Mouse (Mus musculus) cerebellum, adult 9-10 months (tissue): Measurements from ENCODE around the gene Dusp1.
A peak's percentile ranks its signal among the peaks of the same experiment; 100 is the strongest.

ENCODE experiments used
- DNase-seq: peaks from one replicate; pipeline ENCODE4 v3.0.0; 2022

The Dusp1 gene

DNA sequence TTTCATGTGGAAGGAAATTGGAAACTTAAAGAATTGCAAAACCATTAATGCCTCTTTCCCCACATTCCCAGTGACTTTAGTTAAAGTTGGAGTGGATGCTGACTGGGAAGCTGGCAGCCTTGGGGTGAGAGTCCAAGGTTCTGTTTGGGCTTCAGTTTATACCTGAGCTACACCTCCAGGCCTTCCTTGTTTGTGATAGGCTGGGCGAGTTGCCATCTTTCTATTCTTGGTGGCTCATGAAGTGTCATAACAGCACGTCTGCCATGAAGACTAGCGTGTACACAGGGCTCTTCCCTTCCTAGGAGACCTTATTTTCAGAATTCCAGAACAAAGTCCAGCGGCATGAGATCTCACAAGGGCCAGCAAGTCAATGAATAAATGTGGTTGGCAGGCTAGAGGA, 39.2 kb downstream of the Dusp1 start:
- DNase-seq: no peak

DNA sequence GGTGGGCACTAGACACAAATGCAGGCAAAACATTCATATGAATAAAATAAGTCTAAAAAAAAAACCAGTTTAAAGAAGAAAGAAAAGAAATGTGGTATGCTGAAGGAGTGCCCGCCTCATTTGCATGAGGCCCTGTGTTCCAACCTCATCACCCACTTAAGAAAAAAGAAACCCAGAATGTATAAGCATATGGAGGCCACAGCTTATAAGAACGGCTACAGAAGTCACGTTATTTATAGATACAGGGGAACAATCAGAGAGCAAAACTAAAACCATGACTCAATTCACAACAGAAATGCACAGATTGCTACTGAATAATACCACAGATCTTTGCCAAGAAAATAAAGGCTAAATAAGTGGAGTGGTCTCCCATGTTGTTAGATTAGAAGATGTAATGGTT, 43.6 kb downstream of the Dusp1 start:
- DNase-seq: no peak

DNA sequence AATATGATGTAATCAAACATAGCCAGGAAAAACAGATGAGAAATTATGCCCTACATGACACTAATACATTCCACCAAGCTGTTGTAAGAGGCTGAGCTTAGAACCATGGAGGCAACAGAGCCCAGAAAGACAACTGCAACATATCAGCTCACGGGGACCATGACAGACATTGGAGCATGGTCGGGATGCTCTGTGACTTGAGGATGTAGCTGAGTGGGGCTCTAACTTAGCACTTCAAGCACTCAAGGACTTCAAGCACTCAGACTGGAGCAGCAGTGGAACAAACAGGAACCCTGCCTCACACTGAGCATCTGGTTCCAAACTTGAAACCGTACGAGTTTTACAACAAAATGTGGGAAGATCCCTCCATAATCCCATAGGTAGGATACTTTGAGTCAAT, 46.3 kb downstream of the Dusp1 start:
- no peak for DNase-seq

DNA sequence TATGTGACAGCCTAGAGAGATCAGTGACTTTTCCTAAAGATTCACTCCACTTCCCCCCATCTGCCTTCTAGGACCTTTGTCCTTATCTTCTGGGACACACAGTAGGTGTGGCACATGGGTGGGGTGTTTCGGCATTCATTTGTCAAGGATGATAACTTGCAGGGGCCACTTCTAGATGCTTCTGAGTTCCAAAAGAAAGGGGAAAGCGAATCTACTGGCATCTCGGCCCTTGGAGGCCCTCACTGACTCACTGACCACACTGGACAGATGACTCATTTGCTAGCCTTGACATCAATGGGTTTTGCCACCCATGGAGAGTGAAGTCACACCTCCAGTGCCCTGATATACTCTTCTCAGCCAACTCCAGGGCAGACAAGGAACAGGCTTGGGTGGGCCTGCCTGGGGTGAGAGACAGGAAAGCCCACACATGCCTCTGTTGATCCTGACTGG, 47.3 kb downstream of the Dusp1 start:
- DNase-seq: no peak

DNA sequence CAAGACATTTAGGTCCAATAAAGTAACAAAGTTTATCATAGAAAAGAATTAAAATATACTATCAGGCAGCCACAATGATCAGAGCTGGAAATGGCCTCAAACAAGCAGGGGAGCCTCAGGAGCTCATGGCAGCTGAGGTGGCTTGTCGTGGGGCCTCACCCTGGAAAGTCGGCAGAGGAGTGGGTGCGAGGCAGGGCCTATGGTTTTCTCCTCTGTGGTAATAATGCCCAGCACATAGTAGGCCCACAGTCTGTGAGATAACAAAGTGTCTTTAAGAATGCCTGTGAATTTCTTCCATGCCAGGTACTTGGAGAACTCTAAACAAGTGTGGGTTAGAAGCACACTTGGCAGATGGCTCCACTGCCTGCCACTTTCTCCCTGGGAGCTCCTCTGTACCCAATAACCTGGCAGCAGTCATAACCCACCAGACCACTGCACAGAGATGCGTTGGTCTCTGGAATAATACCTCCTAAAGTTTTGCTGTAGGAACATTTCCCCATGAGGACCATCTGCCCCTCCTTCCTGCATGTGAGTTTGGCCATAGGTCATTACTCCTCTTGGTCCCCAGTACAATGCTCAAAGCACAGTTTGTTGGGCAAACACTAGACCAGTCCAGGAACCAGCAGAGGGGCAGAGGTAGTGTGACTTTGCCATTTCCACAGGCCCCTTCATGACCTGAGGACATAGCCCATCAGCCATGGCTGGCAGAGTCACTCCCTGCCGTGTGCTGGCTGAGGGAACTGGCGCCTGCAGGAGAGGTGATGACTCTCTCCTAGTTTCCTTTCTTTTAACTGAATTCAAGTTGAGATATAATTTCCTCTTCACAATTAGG, 48.3 kb downstream of the Dusp1 start:
- no peak for DNase-seq

DNA sequence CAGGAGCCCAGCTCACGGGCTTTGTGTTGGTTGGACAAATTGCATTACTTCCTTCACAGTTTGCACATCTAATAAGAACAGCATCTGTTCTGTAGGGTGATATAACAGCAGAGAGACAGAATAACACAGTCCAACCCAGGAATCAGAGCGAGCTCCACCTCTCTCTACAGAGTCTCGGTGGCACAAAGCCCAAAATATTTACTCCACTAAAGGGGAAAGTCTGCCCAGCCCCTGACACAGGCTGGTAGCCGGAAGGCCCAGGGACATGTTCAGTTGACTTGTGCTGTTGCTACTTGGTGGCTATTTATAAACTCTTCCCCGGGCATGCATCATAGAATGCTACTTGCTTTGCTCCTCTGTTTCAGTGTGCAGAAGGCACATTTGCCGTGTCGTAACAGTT, 49.0 kb downstream of the Dusp1 start:
- no peak for DNase-seq

DNA sequence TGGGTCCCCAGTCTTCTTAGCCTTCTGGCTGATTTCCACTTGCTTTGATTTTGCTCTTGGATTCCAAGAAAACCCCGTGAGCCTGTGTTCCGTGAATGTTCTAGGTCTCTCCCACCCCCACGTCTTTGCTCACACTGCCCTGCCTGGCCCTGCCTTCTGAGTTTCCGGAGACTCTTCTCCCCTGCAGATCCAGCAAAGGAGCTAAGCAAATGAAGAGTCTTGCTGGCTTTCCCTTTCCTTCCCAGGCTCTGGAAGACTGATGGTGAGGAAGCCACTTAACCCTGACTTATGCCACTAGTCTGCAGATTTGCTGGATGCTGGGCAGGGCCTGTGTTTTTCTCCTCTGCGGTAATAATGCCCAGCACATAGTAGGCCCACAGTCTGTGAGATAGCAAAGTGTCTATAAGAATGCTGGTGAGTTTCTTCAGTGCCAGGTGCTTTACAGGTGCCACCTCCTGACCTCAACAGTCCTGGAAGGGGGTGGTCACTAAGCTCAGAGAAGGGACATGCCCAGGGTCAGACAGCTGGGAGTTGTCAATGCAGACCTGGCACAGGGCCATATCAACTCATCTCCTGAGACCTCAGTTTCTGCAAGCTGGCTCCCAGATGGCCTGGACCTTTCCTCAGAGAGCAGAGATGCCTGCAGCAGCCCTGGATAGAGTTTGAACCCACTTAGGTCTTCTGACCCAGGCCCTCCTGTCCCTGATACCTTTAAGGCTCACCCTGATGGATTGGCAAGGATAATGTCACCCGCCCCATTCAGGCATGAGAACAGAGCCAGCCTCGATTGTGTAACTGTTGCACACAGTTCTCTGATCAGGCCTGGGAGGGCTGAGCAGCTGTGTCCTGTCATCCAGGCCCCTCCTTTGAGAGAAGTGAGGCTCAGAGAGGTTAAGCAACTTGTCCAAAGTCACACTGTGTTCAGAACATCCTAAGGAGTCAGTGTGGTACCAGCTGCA, 49.8 kb downstream of the Dusp1 start:
- DNase-seq: peak; percentile 45

DNA sequence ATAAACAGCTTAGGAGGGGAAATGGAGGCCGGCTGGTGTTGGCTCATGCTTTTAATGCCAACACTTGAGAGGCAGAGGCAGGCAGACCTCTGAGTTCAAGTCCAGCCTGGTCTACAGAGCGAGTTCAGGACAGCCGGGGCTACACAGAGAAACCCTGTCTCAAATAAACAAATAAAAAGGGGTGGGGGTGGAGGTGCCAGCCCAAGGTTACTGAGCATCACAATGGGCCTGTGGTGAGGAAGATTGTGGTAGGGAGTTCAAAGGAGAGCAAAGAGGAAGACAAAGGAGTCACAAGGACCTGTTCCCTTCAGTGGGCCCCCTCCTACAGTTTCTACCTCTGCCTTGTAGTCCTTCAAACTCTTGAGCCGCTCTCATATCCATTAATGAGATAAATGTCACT, 50.7 kb downstream of the Dusp1 start:
- no peak for DNase-seq

DNA sequence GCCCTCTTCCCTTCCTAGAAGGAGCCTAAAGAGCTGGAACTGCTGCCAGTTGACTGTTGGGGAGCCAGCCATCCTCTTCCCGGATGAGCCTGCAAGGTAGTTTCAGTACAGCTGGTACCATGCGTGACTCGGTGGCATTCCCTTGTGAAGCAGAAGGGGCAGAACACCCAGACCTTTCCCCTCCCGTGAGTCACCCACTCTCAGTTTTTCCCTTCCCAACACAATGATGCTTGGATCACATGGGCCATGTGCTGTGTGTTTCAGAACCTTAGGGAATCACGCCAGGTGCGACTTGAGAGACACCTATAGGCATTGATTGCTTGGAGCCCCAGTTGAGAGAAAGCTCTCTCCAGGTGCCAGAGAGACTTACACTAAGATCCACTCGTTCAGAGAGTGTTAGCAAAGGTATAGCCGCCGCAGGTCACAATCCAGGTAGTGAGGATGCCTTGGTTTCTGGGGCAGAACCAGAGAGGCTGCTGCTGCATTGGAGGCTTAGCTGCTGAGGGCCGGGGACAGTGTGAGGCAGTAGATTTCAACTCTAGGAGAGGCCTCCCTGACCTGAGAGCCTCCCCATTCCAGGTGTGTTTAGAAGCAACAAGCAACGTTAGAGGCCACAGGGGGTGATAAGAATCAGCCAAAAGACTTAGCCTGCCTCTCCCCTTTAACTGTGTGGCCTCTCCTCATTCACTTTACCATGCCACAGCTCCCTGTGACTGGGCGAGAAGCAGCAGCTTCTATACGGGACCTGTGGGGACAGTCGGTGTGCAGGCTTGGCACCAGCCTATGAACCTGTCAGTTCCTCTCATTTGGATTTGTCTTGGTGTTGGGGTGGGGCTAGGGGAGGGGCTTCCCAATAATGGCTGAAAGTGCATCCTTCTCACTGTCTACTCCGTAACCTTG, 51.5 kb downstream of the Dusp1 start:
- DNase-seq: peak; percentile 59

DNA sequence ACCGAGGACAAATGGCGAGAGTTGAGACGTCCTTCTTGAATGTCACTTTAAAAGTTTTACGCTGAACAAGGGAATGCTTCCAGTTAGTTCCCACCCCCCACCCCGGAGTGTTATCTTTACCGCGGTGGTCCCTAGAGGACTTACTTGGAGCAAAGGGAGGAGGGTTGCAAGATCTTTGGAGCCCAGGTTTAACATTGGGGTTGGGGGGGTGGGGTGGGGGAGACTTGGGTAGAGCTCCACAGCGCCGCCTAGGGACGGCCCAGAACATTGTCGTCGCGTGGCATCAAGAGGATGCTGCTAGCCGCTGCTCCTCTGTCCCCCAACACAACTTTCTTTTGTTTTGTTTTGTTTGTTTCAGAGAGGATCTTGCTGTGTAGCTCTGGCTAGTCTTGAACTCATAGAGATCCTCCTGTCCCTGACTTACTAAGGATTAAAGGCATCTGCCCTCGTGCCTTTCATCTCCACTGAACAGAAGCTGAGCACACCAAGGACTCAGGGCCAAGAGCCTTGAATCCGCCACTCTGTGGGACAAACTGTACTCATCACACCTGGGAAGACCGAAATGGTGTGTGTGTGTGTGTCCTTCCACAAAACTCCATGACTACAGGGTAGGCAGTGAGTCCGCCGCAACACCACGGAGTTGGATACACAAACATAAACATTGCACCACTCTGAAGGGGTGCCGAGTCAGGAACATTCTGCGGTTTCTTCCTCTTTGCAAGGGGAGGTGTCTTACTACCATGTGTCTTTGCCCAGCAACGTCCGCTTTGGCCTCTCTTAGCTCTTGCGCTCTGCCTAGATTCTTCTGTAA, 52.8 kb downstream of the Dusp1 start:
- peak; percentile 77 for DNase-seq

DNA sequence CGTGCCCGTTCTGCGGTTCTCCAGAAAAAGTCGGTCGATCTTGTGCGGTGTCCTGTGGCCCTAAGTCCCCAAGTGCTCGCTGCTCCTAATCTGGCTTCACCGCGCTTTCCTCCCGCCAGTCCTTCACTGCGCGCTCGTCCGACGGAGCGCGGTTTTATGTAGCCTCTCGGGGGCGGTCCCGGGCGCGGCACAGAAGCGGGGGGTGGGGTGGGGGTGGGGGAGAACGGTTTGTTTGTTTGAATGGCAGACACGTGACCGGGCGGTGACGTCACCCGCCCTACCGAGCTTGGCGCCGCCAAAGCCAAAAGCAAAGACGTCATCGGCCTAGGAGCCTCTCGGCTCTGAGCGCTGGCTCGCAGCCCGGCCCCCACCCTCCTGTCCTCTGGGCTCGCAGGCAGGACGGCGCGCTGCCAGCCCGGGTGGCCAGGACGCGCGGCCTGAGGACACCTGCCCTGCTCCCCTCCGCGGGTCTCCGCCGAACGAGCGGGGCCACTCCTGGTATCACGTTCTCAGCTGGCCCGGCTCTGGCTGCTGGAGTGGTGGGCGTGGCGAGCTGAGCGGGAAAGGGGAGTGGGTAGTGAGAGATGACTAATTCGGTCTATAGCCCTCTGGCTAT, 53.5 kb downstream of the Dusp1 start:
- DNase-seq: peak; percentile 98

DNA sequence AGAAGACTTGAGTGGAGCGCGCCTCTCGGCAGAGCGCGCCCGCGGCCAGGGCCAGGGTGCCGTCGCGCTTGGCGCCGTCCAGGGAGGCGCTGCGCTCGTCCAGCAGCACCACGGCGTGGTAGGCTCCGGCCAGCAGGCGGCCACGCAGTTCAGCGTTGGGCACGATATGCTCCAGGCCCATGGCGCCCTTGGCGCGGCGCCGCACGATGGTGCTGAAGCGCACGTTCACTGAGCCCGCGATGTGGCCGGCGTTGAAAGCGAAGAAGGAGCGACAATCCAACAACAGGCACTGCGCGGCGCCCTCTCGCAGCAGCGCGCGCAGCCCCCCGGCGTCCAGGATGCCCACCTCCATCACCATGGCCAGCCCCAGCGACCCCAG, 54.0 kb downstream of the Dusp1 start:
- DNase-seq: peak; percentile 87

DNA sequence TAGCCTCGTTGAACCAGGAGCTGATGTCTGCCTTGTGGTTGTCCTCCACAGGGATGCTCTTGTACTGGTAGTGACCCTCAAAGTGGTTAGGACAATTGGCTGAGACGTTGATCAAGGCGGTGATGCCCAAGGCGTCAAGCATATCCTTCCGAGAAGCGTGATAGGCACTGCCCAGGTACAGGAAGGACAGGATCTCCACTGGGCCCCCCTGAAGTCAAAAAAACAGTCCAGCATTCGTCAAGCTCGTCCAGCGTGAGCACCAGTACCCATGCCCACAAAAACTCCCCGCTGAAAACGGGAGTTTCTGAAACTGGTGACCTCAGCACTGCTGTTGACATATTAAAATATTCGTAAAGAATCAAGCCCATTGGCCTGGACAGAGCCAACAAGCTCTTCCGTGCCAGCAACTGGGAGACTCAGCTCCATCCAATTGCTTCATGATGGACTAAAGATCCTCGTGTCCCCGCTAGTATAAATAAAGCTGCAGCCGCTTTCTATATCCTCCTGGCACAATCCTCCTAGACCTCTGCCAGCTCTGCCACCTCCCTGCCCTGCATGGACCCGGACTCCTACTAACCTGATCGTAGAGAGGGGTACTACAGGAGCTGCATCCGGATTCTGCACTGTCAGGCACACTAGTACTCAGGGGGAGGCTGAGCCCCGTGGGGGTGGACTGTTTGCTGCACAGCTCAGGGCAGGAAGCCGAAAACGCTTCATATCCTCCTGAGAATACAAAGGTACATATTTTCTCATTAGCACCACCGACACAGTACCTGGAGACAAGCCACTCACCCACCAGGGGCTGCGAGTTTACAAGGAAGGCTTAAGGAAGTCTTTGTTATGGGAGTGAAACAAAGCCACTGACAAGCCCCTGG, 54.7 kb downstream of the Dusp1 start:
- peak; percentile 85 for DNase-seq

DNA sequence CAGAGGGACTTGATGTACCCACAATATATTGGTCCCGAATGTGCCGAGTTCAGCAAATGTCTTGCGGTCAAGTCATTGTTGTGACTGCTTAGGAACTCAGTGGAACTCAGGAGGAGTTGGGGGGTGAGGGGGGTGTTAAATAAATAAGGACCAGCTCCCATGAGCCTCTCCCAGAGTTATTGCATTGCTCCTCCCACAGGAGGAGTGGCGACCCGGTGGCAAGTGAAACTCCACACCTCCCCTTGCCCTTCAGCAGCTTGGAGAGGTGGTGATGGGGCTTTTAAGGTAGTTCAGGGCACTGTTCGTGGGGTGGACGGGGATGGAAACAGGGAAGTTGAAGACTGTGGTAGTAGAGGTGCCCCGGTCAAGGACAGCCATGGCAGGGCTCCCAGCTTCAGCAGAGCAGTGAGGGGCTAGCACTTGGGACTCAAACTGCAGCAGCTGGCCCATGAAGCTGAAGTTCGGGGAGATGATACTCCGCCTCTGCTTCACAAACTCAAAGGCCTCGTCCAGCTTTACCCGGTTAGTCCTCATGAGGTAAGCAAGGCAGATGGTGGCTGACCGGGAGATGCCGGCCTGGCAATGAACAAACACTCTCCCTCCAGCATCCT, 55.8 kb downstream of the Dusp1 start:
- peak; percentile 72 for DNase-seq

DNA sequence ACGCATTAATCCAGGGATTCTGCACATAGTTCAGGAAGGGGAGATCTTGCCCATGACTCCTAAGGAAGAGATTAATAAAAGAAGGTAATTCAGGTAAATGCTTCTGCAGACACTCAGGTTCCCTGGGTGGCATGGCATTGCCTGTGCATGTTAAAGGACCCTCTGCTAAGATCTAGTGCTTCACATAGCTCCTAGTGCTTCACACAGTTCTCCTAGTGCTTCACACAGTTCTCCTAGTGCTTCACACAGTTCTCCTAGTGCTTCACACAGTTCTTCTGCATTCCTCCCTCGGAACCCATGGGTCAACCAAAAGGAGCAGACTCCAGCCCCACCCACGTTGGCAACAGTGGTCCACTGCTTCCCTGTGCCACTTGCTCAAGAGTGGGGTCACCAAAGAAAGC, 56.7 kb downstream of the Dusp1 start:
- no peak for DNase-seq

DNA sequence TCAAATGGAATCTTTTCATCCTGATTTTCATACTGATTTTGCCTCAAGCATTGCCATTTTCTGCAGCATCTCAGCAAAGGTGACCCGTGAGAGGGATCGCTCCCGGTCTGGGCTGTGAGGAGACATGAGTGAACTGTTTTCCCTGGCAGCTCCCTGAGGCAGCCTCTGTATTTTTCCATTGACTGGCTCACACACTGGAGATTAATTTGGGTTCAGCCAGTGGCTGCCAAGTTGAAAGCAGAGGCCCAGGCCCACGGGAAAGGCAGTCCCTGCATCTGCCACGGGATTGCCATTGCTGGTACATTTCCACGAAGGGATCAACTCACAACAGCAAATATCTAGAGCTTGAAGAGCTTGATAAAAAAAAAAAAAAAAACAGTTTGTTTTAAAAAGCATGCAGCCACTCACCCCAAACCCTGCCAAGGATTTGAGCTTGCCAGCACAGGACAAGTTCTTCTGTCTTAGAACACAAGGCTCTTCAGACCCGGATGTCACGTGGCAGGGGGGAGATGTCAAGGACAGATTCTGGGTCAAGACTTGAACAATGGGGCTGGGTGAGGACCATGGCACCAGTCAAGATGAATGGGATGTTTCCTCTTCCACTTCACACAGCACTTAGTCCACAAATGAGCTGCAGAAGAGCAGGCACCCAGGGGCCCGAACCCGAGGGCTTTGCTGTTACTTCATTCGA, 57.8 kb downstream of the Dusp1 start:
- peak; percentile 87 for DNase-seq

DNA sequence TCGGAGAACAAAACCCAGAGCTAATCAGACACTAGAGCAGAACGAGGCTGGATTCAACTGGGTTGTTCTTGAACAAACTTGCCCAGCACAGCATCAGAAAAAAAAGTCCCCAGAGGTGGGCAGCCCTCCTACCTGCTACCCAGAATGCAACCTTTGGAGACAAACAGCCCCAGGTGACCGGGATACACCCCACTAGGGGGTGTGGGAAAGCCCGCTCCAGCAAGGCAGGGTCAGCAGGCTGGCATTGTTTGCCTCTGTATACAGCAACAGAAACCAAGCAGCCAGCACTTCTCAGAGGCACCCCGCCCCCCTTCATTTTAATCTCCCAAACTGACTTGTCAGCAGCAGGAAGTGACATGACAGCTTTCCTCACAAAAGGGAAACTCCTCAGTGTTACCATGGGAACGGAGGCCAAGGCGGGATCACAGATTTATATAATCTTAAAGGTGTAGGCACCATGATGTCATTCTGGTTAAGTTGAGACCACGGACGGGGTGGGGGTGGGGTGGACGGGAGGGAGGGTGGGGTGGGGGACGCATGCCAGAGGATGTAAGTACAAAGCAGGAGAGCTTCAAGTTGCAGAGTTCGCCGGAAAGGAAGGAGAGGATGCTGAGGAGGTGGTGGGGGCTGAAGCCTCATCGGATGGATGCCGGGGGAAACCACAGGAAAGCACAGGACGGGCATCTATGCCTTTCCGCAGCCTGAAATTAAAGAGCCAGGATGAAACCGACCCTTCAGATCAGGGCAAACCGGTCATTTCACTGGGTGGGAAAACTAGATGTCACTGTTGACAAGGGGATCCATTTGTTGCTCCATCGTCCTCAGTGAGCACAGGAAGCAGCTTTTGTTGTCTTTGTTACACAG, 58.9 kb downstream of the Dusp1 start:
- DNase-seq: peak; percentile 93

DNA sequence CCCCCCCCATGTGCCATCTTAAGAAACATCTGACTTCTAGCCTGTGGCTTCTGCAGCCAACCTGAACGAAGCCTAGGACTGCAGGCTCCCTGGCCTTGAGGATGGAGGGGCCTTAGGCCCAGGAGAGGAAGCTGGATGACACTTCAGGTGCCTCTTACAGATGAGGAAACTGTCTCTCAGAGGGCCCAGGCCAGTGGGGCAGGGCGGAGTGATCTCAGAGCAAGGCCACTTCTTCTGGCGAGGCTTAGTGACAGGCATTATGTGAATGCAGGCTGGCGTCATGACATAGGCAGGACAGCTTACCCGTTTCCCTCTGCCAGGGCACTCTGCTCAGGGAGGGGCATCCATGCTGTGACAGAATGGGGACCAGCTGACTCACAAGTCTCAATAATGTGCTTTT, 60.1 kb downstream of the Dusp1 start:
- DNase-seq: no peak
